Mouse (Mus musculus): Measurements from ENCODE around the gene Patz1.

DNA sequence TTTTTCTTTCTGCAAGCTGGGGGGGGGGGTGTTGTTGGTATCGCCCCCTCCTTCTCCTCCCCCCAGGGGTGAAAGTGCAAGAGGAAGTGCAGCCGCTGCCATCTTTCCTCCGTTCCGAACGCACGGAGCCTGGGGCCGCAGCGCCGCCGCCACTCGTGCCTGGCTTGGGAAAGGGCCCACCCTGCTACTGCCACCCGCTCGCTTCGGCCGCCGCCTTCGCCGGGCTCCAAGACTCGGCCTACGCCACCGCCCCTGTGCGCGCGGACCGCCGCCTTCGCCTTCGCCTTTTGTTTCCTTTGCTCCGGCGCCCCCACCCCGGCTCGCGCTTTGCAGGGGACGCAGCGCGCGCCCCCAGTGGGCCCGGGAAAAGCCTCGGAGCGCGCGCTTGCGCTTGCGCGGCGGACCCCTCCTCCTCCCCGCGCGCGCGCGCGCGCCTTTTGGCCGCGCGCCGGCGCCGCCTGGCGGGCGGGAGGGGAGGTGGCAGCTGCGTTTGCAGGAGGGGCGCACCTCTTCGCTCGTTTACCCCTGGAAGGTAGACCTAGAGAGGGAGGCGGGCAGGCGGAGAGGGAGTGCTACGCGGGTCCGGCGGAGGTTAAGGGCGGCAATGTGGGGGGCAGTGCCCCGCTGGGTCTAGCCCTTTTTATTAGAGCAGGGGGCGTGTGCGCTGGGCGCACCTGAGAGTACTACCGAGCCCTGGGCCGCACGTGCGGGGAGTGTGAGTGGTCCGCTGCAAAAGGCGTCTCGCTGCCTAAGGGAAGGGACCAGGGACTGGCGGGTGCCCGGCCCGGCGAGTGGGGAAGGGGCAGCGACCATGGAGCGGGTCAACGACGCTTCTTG is 1.3 kb downstream of the Patz1 start:
- TF ChIP-seq BHLHE40 (IDR thresholded peaks at IDR 0.05; ENCODE audit: low read depth, low read length) = peak; percentile 94
- TF ChIP-seq NELFE (IDR thresholded peaks at IDR 0.05; ENCODE audit: low read depth, low read length) = peak; percentile 92
- TF ChIP-seq CTCF (conservative IDR thresholded peaks at IDR 0.05 in 1 of 2, IDR thresholded peaks at IDR 0.05 in 1 of 2; ENCODE audit: low read depth in 2 of 2, low read length in 2 of 2) = peak; percentile 8 to 91; a peak in 2 of 4 replicates
- peak; percentile 73; the same call in 1 of the 2 replicates for TF ChIP-seq TCF12 (IDR thresholded peaks at IDR 0.05; ENCODE audit: low read depth, low read length)
- peak; percentile 68; the same call in 1 of the 2 replicates for TF ChIP-seq MAX (IDR thresholded peaks at IDR 0.05; ENCODE audit: low read length)
- no peak; the same call in 1 of the 2 replicates for TF ChIP-seq SIN3A (IDR thresholded peaks at IDR 0.05; ENCODE audit: low read length)
- no peak for TF ChIP-seq ZKSCAN1 (IDR thresholded peaks at IDR 0.05; ENCODE audit: borderline replicate concordance, low read depth, low read length)
- no peak for TF ChIP-seq IRF4 (IDR thresholded peaks at IDR 0.05; ENCODE audit: low read depth, low read length)
- peak; percentile 29 for TF ChIP-seq RAD21 (IDR thresholded peaks at IDR 0.05; ENCODE audit: low read depth, low read length)
- TF ChIP-seq ETS1 (conservative IDR thresholded peaks at IDR 0.05; ENCODE audit: low read depth, low read length) = no peak
- TF ChIP-seq POLR2A (IDR thresholded peaks at IDR 0.05; ENCODE audit: low read depth, low read length) = peak; percentile 88
- peak; percentile 50; the same call in 1 of the 2 replicates for TF ChIP-seq KAT2A (IDR thresholded peaks at IDR 0.05; ENCODE audit: insufficient replicate concordance, low read length)
- no peak for TF ChIP-seq RCOR1 (conservative IDR thresholded peaks at IDR 0.05; ENCODE audit: low read depth, low read length)
- TF ChIP-seq PAX5 (IDR thresholded peaks at IDR 0.05; ENCODE audit: low read length) = no peak

All from CH12.LX (cell line).